Mouse (Mus musculus) CH12.LX (cell line): ENCODE data around the gene Gm10959. TPM values are rescaled to one million over a fixed set of nuclear protein-coding genes. Genes with fewer than 3 reads are reported as not detected.

Experiments
- DNase-seq: peaks from one replicate; pipeline ENCODE4 v3.0.0-alpha.2; 2013; ENCODE audit errors: extremely low read depth
- H3K27ac ChIP-seq: 2 replicates; pipeline ENCODE4 v1.5.1; 2012; ENCODE audit warnings: low read depth, mild to moderate bottlenecking, control low read depth, moderate library complexity; ENCODE audit not compliant: insufficient read depth
- H3K27me3 ChIP-seq: replicated peaks from 2 replicates; pipeline ENCODE3; 2012; ENCODE audit warnings: inconsistent platforms
- H3K36me3 ChIP-seq, 2 experiments: replicated peaks in 1 of 2; 2 replicates each; pipeline versions ENCODE3 to v1.6.1; 2012; ENCODE audit warnings: inconsistent platforms in 1 of 2, low read length in 1 of 2, mild to moderate bottlenecking in 1 of 2, mixed read lengths in 1 of 2, moderate library complexity in 1 of 2; ENCODE audit not compliant: control insufficient read depth in 1 of 2, insufficient read depth in 1 of 2
- H3K4me1 ChIP-seq, 2 experiments: 2 replicates each; pipeline ENCODE4 v1.6.1; 2012; ENCODE audit warnings: inconsistent platforms in 1 of 2, moderate library complexity in 1 of 2; ENCODE audit not compliant: insufficient read depth in 2 of 2, control insufficient read depth in 1 of 2
- H3K4me2 ChIP-seq: 2 replicates; pipeline ENCODE4 v1.6.1; 2012; ENCODE audit warnings: low read depth, mild to moderate bottlenecking, control low read depth; ENCODE audit not compliant: poor library complexity, insufficient read depth, severe bottlenecking
- H3K4me3 ChIP-seq, 3 experiments: fragments of 150-350 bp in 1 of 3; sonication (generic) in 1 of 3; replicated peaks in 1 of 3; 2 replicates each; pipeline versions ENCODE3 to v1.5.1; 2011 to 2012; ENCODE audit warnings: low read depth in 2 of 3, low read length in 2 of 3, mild to moderate bottlenecking in 2 of 3, moderate library complexity in 2 of 3, control low read depth in 1 of 3, improper control_type of control experiment in 1 of 3, inconsistent platforms in 1 of 3, mixed read lengths in 1 of 3; ENCODE audit not compliant: poor library complexity in 1 of 3
- H3K79me2 ChIP-seq: replicated peaks from 2 replicates; pipeline ENCODE4 v1.6.1; 2012; ENCODE audit warnings: mild to moderate bottlenecking, moderate library complexity; ENCODE audit not compliant: control insufficient read depth, poor library complexity, insufficient read depth, severe bottlenecking; ENCODE audit errors: extremely low read depth
- H3K9ac ChIP-seq: 2 replicates; pipeline ENCODE4 v1.6.1; 2012; ENCODE audit warnings: low read depth, mild to moderate bottlenecking, control low read depth, moderate library complexity; ENCODE audit not compliant: insufficient read depth
- H3K9me3 ChIP-seq: replicated peaks from 2 replicates; pipeline ENCODE3; 2012; ENCODE audit warnings: low read length, inconsistent platforms, mixed read lengths
- BHLHE40 ChIP-seq: IDR thresholded peaks from 2 replicates; pipeline ENCODE4 v1.6.1; 2011; ENCODE audit warnings: mild to moderate bottlenecking, low read depth, low read length, improper control_type of control experiment
- CHD1 ChIP-seq: IDR thresholded peaks from 2 replicates; pipeline ENCODE4 v1.6.1; 2012; ENCODE audit warnings: low read depth, low read length, improper control_type of control experiment, inconsistent platforms
- E2F4 ChIP-seq: IDR thresholded peaks from 2 replicates; pipeline ENCODE4 v1.6.1; 2011; ENCODE audit warnings: low read depth, low read length, improper control_type of control experiment; ENCODE audit not compliant: insufficient replicate concordance
- ELF1 ChIP-seq: IDR thresholded peaks from 2 replicates; pipeline ENCODE4 v1.6.1; 2014; ENCODE audit warnings: low read depth, mild to moderate bottlenecking, inconsistent platforms, low read length, improper control_type of control experiment
- GABPA ChIP-seq: IDR thresholded peaks from 2 replicates; pipeline ENCODE4 v1.6.1; 2012; ENCODE audit warnings: low read depth, low read length, improper control_type of control experiment, inconsistent platforms; ENCODE audit not compliant: insufficient replicate concordance
- HCFC1 ChIP-seq: IDR thresholded peaks from 2 replicates; pipeline ENCODE4 v1.6.1; 2012; ENCODE audit warnings: low read depth, mild to moderate bottlenecking, inconsistent platforms, low read length, improper control_type of control experiment
- IRF4 ChIP-seq: IDR thresholded peaks from 2 replicates; pipeline ENCODE4 v1.6.1; 2014; ENCODE audit warnings: low read depth, mild to moderate bottlenecking, inconsistent platforms, low read length, improper control_type of control experiment
- JUN ChIP-seq: IDR thresholded peaks from 2 replicates; pipeline ENCODE4 v1.6.1; 2011; ENCODE audit warnings: low read depth, mild to moderate bottlenecking, low read length, improper control_type of control experiment, moderate library complexity; ENCODE audit not compliant: insufficient read depth
- JUND ChIP-seq: conservative IDR thresholded peaks from 2 replicates; pipeline ENCODE4 v1.6.1; 2011; ENCODE audit warnings: low read depth, low read length, improper control_type of control experiment
- KAT2A ChIP-seq: IDR thresholded peaks from 2 replicates; pipeline ENCODE4 v1.6.1; 2012; ENCODE audit warnings: low read length, improper control_type of control experiment, inconsistent platforms; ENCODE audit not compliant: insufficient replicate concordance
- MAZ ChIP-seq: IDR thresholded peaks from 2 replicates; pipeline ENCODE4 v1.6.1; 2012; ENCODE audit warnings: low read depth, mild to moderate bottlenecking, inconsistent platforms, low read length, improper control_type of control experiment, moderate library complexity
- MYC ChIP-seq: IDR thresholded peaks from 2 replicates; pipeline ENCODE4 v1.6.1; 2011; ENCODE audit warnings: low read depth, mild to moderate bottlenecking, improper control_type of control experiment, low read length
- NELFE ChIP-seq: IDR thresholded peaks from 2 replicates; pipeline ENCODE4 v1.6.1; 2011; ENCODE audit warnings: low read depth, low read length, improper control_type of control experiment
- NRF1 ChIP-seq: IDR thresholded peaks from 2 replicates; pipeline ENCODE4 v1.6.1; 2014; ENCODE audit warnings: low read depth, mild to moderate bottlenecking, inconsistent platforms, low read length, improper control_type of control experiment, moderate library complexity
- PAX5 ChIP-seq: IDR thresholded peaks from 2 replicates; pipeline ENCODE4 v1.6.1; 2012; ENCODE audit warnings: low read length, inconsistent platforms, mixed read lengths
- POLR2A ChIP-seq: IDR thresholded peaks from 2 replicates; pipeline ENCODE4 v1.6.1; 2011; ENCODE audit warnings: low read depth, mild to moderate bottlenecking, improper control_type of control experiment, low read length
- POLR2AphosphoS2 ChIP-seq: IDR thresholded peaks from 2 replicates; pipeline ENCODE4 v1.6.1; 2011; ENCODE audit warnings: low read depth, low read length, improper control_type of control experiment
- SIN3A ChIP-seq: IDR thresholded peaks from 2 replicates; pipeline ENCODE4 v1.6.1; 2012; ENCODE audit warnings: low read length, improper control_type of control experiment, inconsistent platforms
- TBP ChIP-seq: conservative IDR thresholded peaks from 2 replicates; pipeline ENCODE4 v1.6.1; 2011; ENCODE audit warnings: low read depth, low read length, improper control_type of control experiment
- TCF12 ChIP-seq: IDR thresholded peaks from 2 replicates; pipeline ENCODE4 v1.6.1; 2014; ENCODE audit warnings: low read depth, mild to moderate bottlenecking, inconsistent platforms, low read length, improper control_type of control experiment
- UBTF ChIP-seq: IDR thresholded peaks from 2 replicates; pipeline ENCODE4 v1.6.1; 2012; ENCODE audit warnings: low read depth, mild to moderate bottlenecking, inconsistent platforms, low read length, improper control_type of control experiment, moderate library complexity
- ZKSCAN1 ChIP-seq: IDR thresholded peaks from 2 replicates; pipeline ENCODE4 v1.6.1; 2012; ENCODE audit warnings: low read depth, inconsistent platforms, low read length, improper control_type of control experiment, borderline replicate concordance
- dilution Hi-C: fragments of 300-500 bp; cut with MboI; formaldehyde crosslinking; loops from 2 replicates; pipeline ENCODE4 v1.14.3; 2020; ENCODE audit warnings: low sequenced_read_pairs; ENCODE audit not compliant: extremely low pct_unique_long_range_greater_than_20kb, extremely low pct_ligation_motif_present
- in situ Hi-C: fragments of 300-500 bp; cut with MboI; formaldehyde crosslinking; loops from 3 replicates; pipeline ENCODE4 v1.14.3; 2019; ENCODE audit warnings: low sequenced_read_pairs, low pct_ligation_motif_present, low pct_unique_long_range_greater_than_20kb, mixed read lengths
- polyA plus RNA-seq: library from polyadenylated mRNA; unstranded; fragments of >175 nt; gene quantifications from 2 replicates; pipeline ENCODE4 v1.2.1, GENCODE M21; 2012; ENCODE audit warnings: low read depth; ENCODE audit not compliant: insufficient read length
- total RNA-seq, 2 experiments: library from RNA; depleted of rRNA; stranded (reverse); fragments of 300-350 nt in 1 of 2; fragments of >200 nt in 1 of 2; gene quantifications; 2 replicates each; pipeline ENCODE4 v1.2.3; 2012 to 2014

Gene Gm10959
- total and polyA plus RNA-seq, 3 experiments, result not detected

DNA sequence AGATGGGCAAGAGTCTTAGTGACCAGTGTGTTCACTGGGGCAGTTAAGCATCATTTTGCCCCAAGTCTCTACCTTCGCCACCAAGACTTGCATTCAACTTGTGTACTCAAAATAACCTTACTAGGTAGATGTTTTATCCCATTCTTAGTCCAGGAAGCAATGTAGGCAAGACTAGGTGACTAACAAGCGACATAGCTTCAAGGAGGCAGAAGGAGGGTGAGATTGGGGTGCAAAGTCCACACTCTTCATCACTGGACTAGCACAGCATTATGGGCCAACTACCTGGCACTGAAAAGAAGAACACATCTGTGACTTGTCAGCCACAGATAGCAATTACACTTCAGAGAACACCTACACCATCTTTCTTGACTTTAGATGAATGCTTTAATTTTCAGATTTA is 42.3 kb downstream of the Gm10959 start:
- in situ Hi-C loops, result no loop called here
- TF ChIP-seq HCFC1 (no peak), ELF1 (no peak), CHD1 (no peak), TCF12 (no peak), ZKSCAN1 (no peak), NELFE (no peak), POLR2AphosphoS2 (no peak), GABPA (no peak), PAX5 (no peak), JUN (no peak), MAZ (no peak)
- Histone ChIP-seq H3K9ac (no peak overlapping the region), H3K79me2 (no peaks in the 10 kb centered on the region), H3K4me3 (no peak overlapping the region), H3K27ac (no peak overlapping the region), H3K27me3 (no peaks in the 10 kb centered on the region), H3K4me2 (no peak overlapping the region), H3K4me1 (no peaks in the 10 kb centered on the region), H3K36me3 (no peaks in the 10 kb centered on the region), H3K9me3 (no peaks in the 10 kb centered on the region)
- no peak for DNase-seq
- dilution Hi-C loops, result no loop called here

DNA sequence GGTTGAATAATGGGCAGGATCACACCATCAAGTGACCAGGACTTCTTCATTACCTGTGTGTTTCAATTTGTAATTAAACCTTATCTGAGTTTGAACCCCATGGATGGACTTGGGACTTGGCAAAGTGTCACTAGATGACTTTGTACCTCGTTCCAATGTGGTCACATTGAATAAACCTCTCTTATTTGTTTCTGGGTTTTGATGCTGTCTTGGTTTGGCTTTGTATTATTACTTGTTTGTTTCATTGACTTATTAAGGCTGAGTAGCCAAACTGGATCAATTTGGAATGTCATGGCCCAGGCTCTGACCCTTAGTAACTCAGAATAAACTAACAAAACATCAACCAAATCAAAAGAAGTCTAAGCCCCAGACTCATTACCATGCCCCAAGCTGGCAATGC is 47.6 kb downstream of the Gm10959 start:
- Histone ChIP-seq H3K79me2 (no peaks in the 10 kb centered on the region), H3K9ac (no peak overlapping the region), H3K27me3 (no peaks in the 10 kb centered on the region), H3K9me3 (no peaks in the 10 kb centered on the region), H3K27ac (no peak overlapping the region), H3K4me1 (no peaks in the 10 kb centered on the region), H3K4me3 (no peak overlapping the region), H3K4me2 (no peak overlapping the region), H3K36me3 (no peaks in the 10 kb centered on the region)
- dilution Hi-C loops, result no loop called here
- no peak for DNase-seq
- TF ChIP-seq HCFC1, result no peak
- in situ Hi-C loops, result no loop called here

DNA sequence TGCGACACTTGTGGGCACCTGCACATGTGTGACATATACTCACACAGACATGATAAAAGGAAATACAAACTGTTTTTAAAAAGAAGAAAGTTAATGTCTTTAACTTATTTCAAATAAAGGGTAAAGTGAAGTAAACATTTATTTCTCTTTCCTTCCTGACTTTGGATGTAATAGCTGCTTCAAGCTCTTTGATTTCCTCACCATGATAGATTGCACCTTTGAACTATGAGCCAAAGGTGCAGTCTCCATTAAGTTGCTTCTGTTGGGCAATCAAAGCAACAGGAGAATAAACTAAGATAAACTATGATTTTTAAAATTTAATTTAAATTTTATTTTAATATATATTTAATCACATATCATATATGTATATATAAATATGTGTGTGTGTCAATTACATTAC is 50.9 kb downstream of the Gm10959 start:
- dilution Hi-C loops (no loop called here), in situ Hi-C loops (no loop called here)

More for the DNA sequence above, 50.9 kb downstream of the Gm10959 start:
- Histone ChIP-seq H3K27me3 (no peaks in the 10 kb centered on the region), H3K79me2 (no peaks in the 10 kb centered on the region), H3K4me3 (no peak overlapping the region), H3K4me1 (no peaks in the 10 kb centered on the region), H3K9me3 (no peaks in the 10 kb centered on the region), H3K9ac (no peak overlapping the region), H3K27ac (no peak overlapping the region), H3K36me3 (no peaks in the 10 kb centered on the region), H3K4me2 (no peak overlapping the region)
- TF ChIP-seq NELFE (no peak), JUN (no peak), IRF4 (no peak), SIN3A (no peak), JUND (no peak), POLR2A (no peak), NRF1 (no peak), E2F4 (no peak), KAT2A (no peak), ELF1 (no peak), MAZ (no peak), UBTF (no peak), ZKSCAN1 (no peak), BHLHE40 (no peak), HCFC1 (no peak), MYC (no peak), PAX5 (no peak), TBP (no peak), TCF12 (no peak)
- DNase-seq, result no peak
